Mouse (Mus musculus): ENCODE measurements around the gene Astl.

DNA sequence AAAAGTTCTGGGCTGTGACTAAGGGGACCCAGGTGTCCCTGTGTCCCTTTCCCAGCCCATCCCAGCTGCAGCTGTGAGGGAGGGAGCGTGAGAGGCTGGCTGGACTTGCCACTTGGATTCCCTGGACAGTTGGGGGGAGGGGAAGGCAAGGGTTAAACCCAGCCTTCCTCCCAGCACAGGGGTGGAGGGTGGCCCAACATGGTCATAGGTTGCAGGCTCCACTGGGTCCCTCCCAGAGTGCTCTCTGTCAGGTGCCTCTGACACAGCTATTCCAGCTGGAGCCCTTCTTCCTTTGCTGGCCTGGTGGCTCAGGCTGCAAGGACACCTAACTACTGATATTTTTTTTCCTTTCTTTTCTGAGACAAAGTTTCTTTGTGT, 33.0 kb downstream of the Astl start:
- TF ChIP-seq POLR2A (IDR thresholded peaks at IDR 0.05; ENCODE audit: control insufficient read depth in 1 of 2, insufficient read depth in 1 of 2, low read depth in 1 of 2, low read length in 2 of 2, poor library complexity in 1 of 2) (no peak), MAFK (IDR thresholded peaks at IDR 0.05; ENCODE audit: borderline replicate concordance, low read depth, low read length) (no peak)
